In the genomic region with DNA sequence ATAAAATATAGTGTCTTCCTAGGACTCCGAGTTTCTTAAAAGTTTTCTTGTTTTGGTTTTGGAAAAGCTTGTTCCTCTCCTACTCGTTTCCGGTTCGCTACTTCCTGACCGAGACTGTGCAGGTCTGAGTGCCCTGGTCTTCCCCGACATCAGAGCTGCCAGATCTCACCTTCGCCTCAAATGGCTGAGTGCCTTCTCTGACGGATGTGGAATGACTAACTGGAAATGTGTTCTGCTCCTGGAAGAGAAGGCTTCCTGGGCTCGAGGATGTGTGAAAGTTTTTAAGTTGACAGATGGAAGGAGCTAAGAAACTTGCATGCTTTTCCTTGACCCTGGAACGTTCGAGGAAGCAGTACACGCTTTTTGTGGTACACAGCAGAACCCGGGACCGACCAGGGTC, we compare ENCODE assay signal across 15 mouse cellular contexts.
A peak's percentile ranks its signal among the peaks of the same experiment; 100 is the strongest.
DNase-seq lines count a peak whose midpoint lies in the region; ATAC-seq and TF ChIP-seq lines count a peak whose summit lies in the region.
"Had no signal": no experiment of that assay in that cellular context is flagged by ENCODE, and none has a peak within 500 bp of the region (broad histone marks: within the 10 kb centered on the region; RNA-seq: fewer than 3 reads in every experiment).

No protein-coding gene starts in this region.

- H3K27ac ChIP-seq in hindbrain, embryonic 10.5 days = peak overlapping the region; percentile 17; the same call in 1 of the 2 replicates
- no peak overlapping the region for H3K27ac ChIP-seq in hindbrain, embryonic 11.5 days (ENCODE audit: low read depth, low read length)
- peak overlapping the region; percentile 57 to 67 for H3K27ac ChIP-seq in heart, embryonic 14.5 days (replicated peaks in 1 of 2; ENCODE audit: control insufficient read depth in 1 of 2, insufficient read depth in 1 of 2, low read depth in 2 of 2, low read length in 2 of 2)
- H3K27ac ChIP-seq in midbrain, embryonic 15.5 days = no peak overlapping the region
- H3K27ac ChIP-seq: embryonic facial prominence, embryonic 13.5 days; gastrocnemius, adult 2 months; kidney, postnatal 0 days had no signal

- no peak for DNase-seq in hindbrain, embryonic 10.5 days (ENCODE audit: low spot score)
- DNase-seq in hindbrain, embryonic 11.5 days (ENCODE audit: low spot score) = no peak
- peak; percentile 57 for DNase-seq in brain, adult 2 months (ENCODE audit: low read depth, low spot score)
- peak; percentile 58 for DNase-seq in brain, embryonic 14.5 days (ENCODE audit: low read depth)
- no peak for DNase-seq in urinary bladder, postnatal 25 days (ENCODE audit: low spot score)
- DNase-seq: gastrocnemius, adult 2 months; layer of hippocampus, postnatal 36 days; lung, postnatal 14 days; thymus, postnatal 25 days had no signal

- no peaks in the 10 kb centered on the region for H3K36me3 ChIP-seq in hindbrain, embryonic 10.5 days
- H3K36me3 ChIP-seq in hindbrain, embryonic 11.5 days (ENCODE audit: control insufficient read depth, insufficient read depth, low read length) = no peaks in the 10 kb centered on the region
- no peaks in the 10 kb centered on the region for H3K36me3 ChIP-seq in heart, embryonic 14.5 days (ENCODE audit: control insufficient read depth, insufficient read depth, low read length)
- H3K36me3 ChIP-seq in midbrain, embryonic 15.5 days (replicated peaks) = no peaks in the 10 kb centered on the region
- H3K36me3 ChIP-seq: embryonic facial prominence, embryonic 13.5 days; midbrain, embryonic 10.5 days had no signal

- WGBS in hindbrain, embryonic 10.5 days = 78% methylated on average over 14 of the region's 14 CpGs
- 79% methylated on average over 14 of the region's 14 CpGs for WGBS in hindbrain, embryonic 11.5 days
- WGBS in heart, embryonic 14.5 days = 47% methylated on average over 14 of the region's 14 CpGs
- 72% methylated on average over 14 of the region's 14 CpGs for WGBS in midbrain, embryonic 15.5 days

- TF ChIP-seq POLR2A in brain, embryonic 14.5 days (IDR thresholded peaks at IDR 0.05; ENCODE audit: borderline replicate concordance, extremely low read depth, insufficient read depth, insufficient read length, poor library complexity, severe bottlenecking) = no peak

- H3K9me3 ChIP-seq in hindbrain, embryonic 10.5 days = no peaks in the 10 kb centered on the region
- no peaks in the 10 kb centered on the region for H3K9me3 ChIP-seq in hindbrain, embryonic 11.5 days (ENCODE audit: control insufficient read depth, low read length)
- H3K9me3 ChIP-seq in heart, embryonic 14.5 days (ENCODE audit: control insufficient read depth, low read length) = no peaks in the 10 kb centered on the region
- H3K9me3 ChIP-seq in midbrain, embryonic 15.5 days = no peaks in the 10 kb centered on the region
- H3K9me3 ChIP-seq: embryonic facial prominence, embryonic 13.5 days; midbrain, embryonic 10.5 days had no signal

- no peak for ATAC-seq in hindbrain, embryonic 11.5 days (ENCODE audit: low FRiP score)
- ATAC-seq in heart, embryonic 14.5 days (ENCODE audit: insufficient number of reproducible peaks, insufficient read depth, low FRiP score, low read depth) = no peak
- ATAC-seq in megakaryocyte progenitor cell, adult 5-6 weeks (replicated peaks; ENCODE audit: poor library complexity) = no peak
- no peak for ATAC-seq in midbrain, embryonic 15.5 days (replicated peaks)

- H3K4me3 ChIP-seq in hindbrain, embryonic 10.5 days = no peak overlapping the region
- H3K4me3 ChIP-seq in hindbrain, embryonic 11.5 days (ENCODE audit: low read depth, low read length) = no peak overlapping the region
- H3K4me3 ChIP-seq in heart, embryonic 14.5 days (ENCODE audit: control insufficient read depth in 1 of 2, insufficient read depth in 1 of 2, low read depth in 1 of 2, low read length in 2 of 2) = no peak overlapping the region
- no peak overlapping the region for H3K4me3 ChIP-seq in midbrain, embryonic 15.5 days
- H3K4me3 ChIP-seq: embryonic facial prominence, embryonic 13.5 days; gastrocnemius, adult 2 months; midbrain, embryonic 10.5 days had no signal

- H3K27me3 ChIP-seq in hindbrain, embryonic 10.5 days (ENCODE audit: insufficient read depth, poor library complexity, severe bottlenecking) = no peaks in the 10 kb centered on the region
- no peaks in the 10 kb centered on the region for H3K27me3 ChIP-seq in hindbrain, embryonic 11.5 days (ENCODE audit: control insufficient read depth, insufficient read depth, low read length)
- no peaks in the 10 kb centered on the region for H3K27me3 ChIP-seq in heart, embryonic 14.5 days (ENCODE audit: control insufficient read depth, insufficient read depth, low read length)
- no peaks in the 10 kb centered on the region for H3K27me3 ChIP-seq in midbrain, embryonic 15.5 days (replicated peaks)
- H3K27me3 ChIP-seq: embryonic facial prominence, embryonic 13.5 days had no signal

- TF ChIP-seq CTCF in brain, embryonic 14.5 days (IDR thresholded peaks at IDR 0.05; ENCODE audit: borderline replicate concordance, extremely low read depth, insufficient read depth, insufficient read length) = no peak

- no peak overlapping the region for H3K4me2 ChIP-seq in hindbrain, embryonic 11.5 days (replicated peaks; ENCODE audit: low read depth, low read length)
- no peak overlapping the region for H3K4me2 ChIP-seq in heart, embryonic 14.5 days (ENCODE audit: low read length)
- no peak overlapping the region for H3K4me2 ChIP-seq in midbrain, embryonic 15.5 days
- H3K4me2 ChIP-seq: embryonic facial prominence, embryonic 13.5 days had no signal

- peaks cover 15% of the 10 kb centered on the region for H3K4me1 ChIP-seq in hindbrain, embryonic 10.5 days (replicated peaks)
- no peaks in the 10 kb centered on the region; the same call in 1 of the 2 replicates for H3K4me1 ChIP-seq in hindbrain, embryonic 11.5 days (replicated peaks; ENCODE audit: control insufficient read depth, insufficient read depth, low read length)
- H3K4me1 ChIP-seq in heart, embryonic 14.5 days (ENCODE audit: control insufficient read depth in 2 of 2, insufficient read depth in 2 of 2, low read length in 2 of 2) = peaks cover 21 to 55% of the 10 kb centered on the region in 2 experiments
- H3K4me1 ChIP-seq in midbrain, embryonic 15.5 days = peaks cover 16% of the 10 kb centered on the region

- no peak overlapping the region for H3K9ac ChIP-seq in hindbrain, embryonic 11.5 days (ENCODE audit: low read depth, low read length)
- H3K9ac ChIP-seq in heart, embryonic 14.5 days (ENCODE audit: low read length) = no peak overlapping the region
- H3K9ac ChIP-seq in midbrain, embryonic 15.5 days = no peak overlapping the region
- H3K9ac ChIP-seq: embryonic facial prominence, embryonic 13.5 days had no signal

Comparison
In these comparisons a context has a peak if more than half of its experiments do, and no peak if none do; other contexts are left out.
1. H3K27ac ChIP-seq: peak in hindbrain, embryonic 10.5 days (single experiment) and heart, embryonic 14.5 days (2 of 2); none in hindbrain, embryonic 11.5 days (single experiment) and midbrain, embryonic 15.5 days (single experiment).
2. DNase-seq: peak in brain, adult 2 months (single experiment) and brain, embryonic 14.5 days (single experiment); none in hindbrain, embryonic 10.5 days (single experiment), hindbrain, embryonic 11.5 days (single experiment) and urinary bladder, postnatal 25 days (single experiment).